Mouse (Mus musculus) splenic B cell, adult 2 months (primary cell): ENCODE data around the gene Itpr3.

Source experiments
- DNase-seq: peaks from one replicate; pipeline ENCODE4 v3.0.0-alpha.2; 2011; ENCODE audit warnings: low read depth, low spot score
- H3K27me3 ChIP-seq: 2 replicates; pipeline ENCODE4 v1.6.1; 2012; ENCODE audit warnings: mild to moderate bottlenecking, low read length, moderate library complexity, mixed read lengths; ENCODE audit not compliant: control insufficient read depth, poor library complexity, insufficient read depth, severe bottlenecking
- H3K36me3 ChIP-seq: 2 replicates; pipeline ENCODE4 v1.6.1; 2012; ENCODE audit warnings: mild to moderate bottlenecking, low read length, moderate library complexity, mixed read lengths; ENCODE audit not compliant: control insufficient read depth, poor library complexity, insufficient read depth, severe bottlenecking

The Itpr3 gene

DNA sequence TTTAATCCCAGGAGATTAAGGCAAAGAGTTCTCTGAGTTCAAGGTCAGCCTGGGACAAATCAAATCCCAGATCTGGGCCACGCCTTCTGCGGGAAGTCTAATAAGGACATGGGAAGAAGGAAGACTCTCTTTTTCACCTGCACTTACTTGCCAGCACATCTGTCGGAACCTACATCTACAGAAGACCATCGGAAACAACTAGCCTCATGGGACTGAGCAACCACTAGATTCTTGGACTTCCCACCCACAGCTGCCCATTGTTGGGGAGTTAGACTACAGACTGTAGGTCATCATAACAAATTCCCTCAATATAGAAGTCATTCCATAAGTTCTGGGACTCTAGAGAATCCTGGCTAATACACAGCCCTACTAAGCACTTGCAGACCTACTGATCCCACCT is 111.5 kb downstream of the Itpr3 start:
- no peaks in the 10 kb centered on the region for H3K27me3 ChIP-seq
- no peak for DNase-seq
- H3K36me3 ChIP-seq, result no peaks in the 10 kb centered on the region

GRCm38 (mm10) chr17:27169952-27170695 is 113.0 kb downstream of the Itpr3 start:
- no peak for DNase-seq
- H3K36me3 ChIP-seq, result no peaks in the 10 kb centered on the region

GRCm38 (mm10) chr17:27171121-27171520 is 114.0 kb downstream of the Itpr3 start:
- Histone ChIP-seq H3K27me3 (no peaks in the 10 kb centered on the region), H3K36me3 (no peaks in the 10 kb centered on the region)
- DNase-seq, result no peak

More at GRCm38 (mm10) chr17:27169952-27170695, 113.0 kb downstream of the Itpr3 start:
- no peaks in the 10 kb centered on the region for H3K27me3 ChIP-seq
